Mouse (Mus musculus) cerebellum, adult 8-10 months (tissue): ENCODE measurements around the gene Smtnl2.

Experiments
- DNase-seq: peaks from one replicate; pipeline ENCODE4 v3.0.0; 2022

Smtnl2 gene

GRCm38 (mm10) chr11:72425201-72425600, 13.7 kb upstream of the Smtnl2 start:
- no peak for DNase-seq

- DNase-seq = no peak
These were observed 12.2 kb upstream of the Smtnl2 start for GRCm38 (mm10) chr11:72423686-72424085.

- DNase-seq = no peak
These were observed 10.2 kb upstream of the Smtnl2 start for GRCm38 (mm10) chr11:72421518-72422278.

- DNase-seq = no peak
These were observed 9.1 kb upstream of the Smtnl2 start for GRCm38 (mm10) chr11:72420460-72421122.

GRCm38 (mm10) chr11:72419006-72419405, 7.5 kb upstream of the Smtnl2 start:
- no peak for DNase-seq

- DNase-seq = no peak
These were observed 6.7 kb upstream of the Smtnl2 start for GRCm38 (mm10) chr11:72418227-72418626.

GRCm38 (mm10) chr11:72417376-72417775, 5.9 kb upstream of the Smtnl2 start:
- no peak for DNase-seq

- DNase-seq = no peak
These were observed 5.2 kb upstream of the Smtnl2 start for GRCm38 (mm10) chr11:72416666-72417065.

GRCm38 (mm10) chr11:72415155-72415554, 3.6 kb upstream of the Smtnl2 start:
- no peak for DNase-seq

GRCm38 (mm10) chr11:72413601-72414190, 2.2 kb upstream of the Smtnl2 start:
- DNase-seq = no peak

GRCm38 (mm10) chr11:72413016-72413415, 1.5 kb upstream of the Smtnl2 start:
- no peak for DNase-seq

- DNase-seq = no peak
These were observed 432 bp upstream of the Smtnl2 start for GRCm38 (mm10) chr11:72411945-72412344.

GRCm38 (mm10) chr11:72410521-72411092, 906 bp downstream of the Smtnl2 start:
- DNase-seq = no peak

- no peak for DNase-seq
These were observed 1.7 kb downstream of the Smtnl2 start for GRCm38 (mm10) chr11:72409649-72410385.

- DNase-seq = no peak
These were observed 2.9 kb downstream of the Smtnl2 start for GRCm38 (mm10) chr11:72408451-72409170.

- no peak for DNase-seq
These were observed 3.9 kb downstream of the Smtnl2 start for GRCm38 (mm10) chr11:72407574-72407973.

GRCm38 (mm10) chr11:72407081-72407480, 4.4 kb downstream of the Smtnl2 start:
- no peak for DNase-seq

- DNase-seq = no peak
These were observed 5.3 kb downstream of the Smtnl2 start for GRCm38 (mm10) chr11:72406079-72406675.

- DNase-seq = no peak
These were observed 6.0 kb downstream of the Smtnl2 start for GRCm38 (mm10) chr11:72405532-72405931.

- no peak for DNase-seq
These were observed 8.5 kb downstream of the Smtnl2 start for GRCm38 (mm10) chr11:72402969-72403368.

- no peak for DNase-seq
These were observed 9.5 kb downstream of the Smtnl2 start for GRCm38 (mm10) chr11:72402017-72402416.

- DNase-seq = no peak
These were observed 10.4 kb downstream of the Smtnl2 start for GRCm38 (mm10) chr11:72401068-72401467.
